Mouse (Mus musculus) c-Kit-positive CD71-negative TER-119-negative erythroid progenitor cells, embryonic 14.5 days (primary cell): ENCODE results near the gene Mat2a.
A peak's percentile ranks its signal among the peaks of the same experiment; 100 is the strongest.
"Not testable (repeated sequence)": the region's sequence is repeated elsewhere in the genome, so short reads cannot be mapped to it uniquely, and the experiment has no call there.

Source experiments
- DNase-seq: peaks from one replicate; pipeline ENCODE4 v3.0.0-alpha.2; 2013; ENCODE audit warnings: low read depth

The Mat2a gene

GRCm38 (mm10) chr6:72439355-72440185 is at the start of gene Mat2a:
Gene Mat2a, minus strand, starts transcription at chr6:72439558.
- DNase-seq, result peak; percentile 72

- DNase-seq, result no peak
These were observed 49.5 kb upstream of the Mat2a start for GRCm38 (mm10) chr6:72488850-72489249.

GRCm38 (mm10) chr6:72487282-72487681 is 47.9 kb upstream of the Mat2a start:
- no peak for DNase-seq

- DNase-seq, result no peak
These were observed 46.9 kb upstream of the Mat2a start for GRCm38 (mm10) chr6:72486307-72486706.

GRCm38 (mm10) chr6:72484887-72485286 is 45.5 kb upstream of the Mat2a start:
- DNase-seq, result no peak

- DNase-seq, result no peak
These were observed 42.8 kb upstream of the Mat2a start for GRCm38 (mm10) chr6:72482156-72482555.

- DNase-seq, result no peak
These were observed 41.0 kb upstream of the Mat2a start for GRCm38 (mm10) chr6:72480422-72480702.

GRCm38 (mm10) chr6:72479645-72480421 is 40.5 kb upstream of the Mat2a start:
- DNase-seq, result no peak

- not testable (repeated sequence) for DNase-seq
These were observed 39.3 kb upstream of the Mat2a start for GRCm38 (mm10) chr6:72478691-72479090.

- DNase-seq, result no peak
These were observed 38.3 kb upstream of the Mat2a start for GRCm38 (mm10) chr6:72477621-72478020.

GRCm38 (mm10) chr6:72476836-72477235 is 37.5 kb upstream of the Mat2a start:
- no peak for DNase-seq

GRCm38 (mm10) chr6:72475221-72475985 is 36.0 kb upstream of the Mat2a start:
- DNase-seq, result no peak

- DNase-seq, result no peak
These were observed 34.1 kb upstream of the Mat2a start for GRCm38 (mm10) chr6:72473264-72474041.

GRCm38 (mm10) chr6:72466171-72466570 is 26.8 kb upstream of the Mat2a start:
- no peak for DNase-seq

- no peak for DNase-seq
These were observed 26.2 kb upstream of the Mat2a start for GRCm38 (mm10) chr6:72465361-72466157.

- not testable (repeated sequence) for DNase-seq
These were observed 23.3 kb upstream of the Mat2a start for GRCm38 (mm10) chr6:72462550-72463257.

- no peak for DNase-seq
These were observed 20.9 kb upstream of the Mat2a start for GRCm38 (mm10) chr6:72460036-72460801.

- no peak for DNase-seq
These were observed 19.6 kb upstream of the Mat2a start for GRCm38 (mm10) chr6:72458921-72459320.

GRCm38 (mm10) chr6:72458418-72458817 is 19.1 kb upstream of the Mat2a start:
- no peak for DNase-seq

GRCm38 (mm10) chr6:72456567-72456966 is 17.2 kb upstream of the Mat2a start:
- DNase-seq, result no peak
